Mouse (Mus musculus) C2C12 (cell line): ENCODE measurements at regions not wholly inside any gene's neighbourhood (a gene's known extent, or its start where the extent isn't known, plus 50 kb on each side); places are given as distances from the start of the nearest gene placed in this dataset.

ENCODE experiments used
- CTCF ChIP-seq: IDR thresholded peaks from one replicate; pipeline ENCODE4 v1.5.1; 2011; ENCODE audit not compliant: control insufficient read depth, insufficient read depth, insufficient read length
- USF1 ChIP-seq: IDR thresholded peaks from one replicate; pipeline ENCODE4 v1.6.1; 2011; ENCODE audit warnings: low read depth, mild to moderate bottlenecking, control low read depth, moderate library complexity

DNA sequence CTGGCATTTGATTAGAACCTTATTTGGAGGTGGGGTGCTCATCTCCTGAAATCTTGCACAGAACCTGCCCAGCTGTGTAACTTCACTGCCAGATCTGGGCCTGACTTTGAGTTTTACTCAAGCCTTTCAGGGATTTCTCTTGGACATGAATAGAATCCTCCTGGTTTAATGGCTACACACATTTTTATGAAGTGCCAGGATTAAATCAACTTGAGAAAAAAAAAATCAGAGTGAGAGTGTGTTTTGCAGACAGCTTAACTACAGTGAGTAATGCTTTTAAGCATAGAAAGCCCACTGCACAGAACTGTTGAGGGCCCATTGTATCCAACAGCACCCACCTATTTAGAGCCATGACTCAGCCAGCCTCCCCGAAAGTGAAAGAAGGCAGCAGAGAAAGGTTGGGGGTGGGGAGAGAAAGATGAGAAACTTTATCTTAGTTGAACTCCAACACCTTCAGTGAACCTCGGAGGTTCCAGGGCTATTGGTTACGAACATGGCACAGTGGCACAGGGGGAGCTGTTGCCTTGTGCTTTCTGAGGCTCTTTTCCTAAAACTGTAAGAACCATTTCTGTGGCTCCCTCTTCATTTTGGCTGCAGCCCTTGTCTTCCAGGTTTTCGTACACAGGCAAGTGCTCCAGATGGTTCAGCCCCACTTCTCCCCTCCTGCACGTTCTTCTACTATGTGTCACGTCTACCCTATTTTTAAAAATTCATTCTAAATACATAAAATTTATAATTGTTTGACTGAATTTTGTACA is 85.8 kb upstream of the Arhgap21 start:
- TF ChIP-seq USF1 = no peak
- TF ChIP-seq CTCF = no peak
